Mouse (Mus musculus) cerebellum, postnatal 14 days (tissue): ENCODE data around the gene Srrm1.
"Not testable (repeated sequence)": the region's sequence is repeated elsewhere in the genome, so short reads cannot be mapped to it uniquely, and the experiment has no call there.

Source experiments
- DNase-seq, 2 experiments: peaks; one replicate each; pipeline ENCODE4 v3.0.0; 2021; ENCODE audit warnings: mixed read lengths in 2 of 2

Gene Srrm1

GRCm38 (mm10) chr4:135353066-135353793 is at the start of gene Srrm1:
Gene Srrm1, minus strand, starts transcription at chr4:135353321.
- peak; percentile 99 for DNase-seq

GRCm38 (mm10) chr4:135401881-135402280 is 48.8 kb upstream of the Srrm1 start:
- DNase-seq: no peak

GRCm38 (mm10) chr4:135397991-135398390 is 44.9 kb upstream of the Srrm1 start, which contains the start of gene Ncmap:
Gene Ncmap, minus strand, starts transcription at chr4:135398227.
- no peak for DNase-seq

DNA sequence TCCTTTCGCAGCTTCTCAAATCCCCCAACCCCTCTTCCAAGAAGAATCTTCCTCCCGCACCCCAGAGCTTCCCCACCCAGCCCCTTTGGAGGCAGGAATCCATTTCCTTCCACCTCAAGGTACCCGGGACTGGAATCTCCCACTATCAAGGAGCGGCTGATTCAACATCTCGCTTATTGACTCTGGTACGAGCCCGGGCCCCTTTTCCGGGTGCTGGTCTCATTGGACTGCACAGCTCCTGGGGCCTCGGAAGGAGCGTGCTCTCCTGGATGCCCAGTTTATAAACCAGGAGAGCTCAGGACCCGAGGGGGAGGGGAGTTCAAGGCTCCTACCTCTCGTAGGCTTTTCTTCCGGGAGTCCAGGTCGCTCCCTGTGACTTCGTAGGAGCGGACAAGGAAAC is 44.4 kb upstream of the Srrm1 start:
- DNase-seq: no peak

DNA sequence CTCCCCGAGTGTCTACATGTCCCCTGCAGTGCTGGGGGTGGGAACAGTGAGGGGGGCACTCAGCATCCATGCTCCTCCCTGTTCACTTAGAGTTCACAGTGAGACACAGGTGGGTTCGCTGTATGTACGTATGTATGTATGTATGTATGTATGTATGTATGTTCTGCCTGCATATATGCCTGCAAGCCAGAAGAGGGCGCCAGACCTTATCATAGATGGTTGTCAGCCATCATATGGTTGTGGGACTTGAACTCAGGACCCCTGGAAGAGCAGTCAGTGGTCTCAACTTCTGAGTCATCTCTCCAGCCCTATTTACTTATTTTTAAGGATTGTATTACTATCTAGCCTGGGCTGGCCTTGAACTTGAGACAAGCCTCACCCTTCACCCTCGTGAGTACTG is 43.2 kb upstream of the Srrm1 start:
- no peak for DNase-seq

DNA sequence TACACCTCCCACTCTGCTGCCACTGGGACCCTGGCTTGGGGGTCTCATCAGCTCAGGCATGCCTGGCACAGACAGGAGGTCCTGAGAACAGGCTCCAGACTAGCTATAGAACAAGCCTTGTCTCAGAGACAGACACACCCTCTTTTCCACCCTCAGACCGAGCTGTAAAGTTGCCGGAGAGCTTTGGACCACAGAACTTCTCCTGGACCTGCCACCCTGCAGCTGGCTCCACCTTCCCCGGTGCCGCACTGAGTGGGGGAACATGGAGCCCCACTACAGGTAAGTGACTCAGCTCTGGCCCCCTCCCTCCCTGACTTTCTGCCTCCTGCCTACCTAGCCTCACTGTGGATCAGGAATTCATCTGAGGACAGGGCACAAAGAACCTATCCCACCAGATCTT is 42.3 kb upstream of the Srrm1 start:
- no peak for DNase-seq

DNA sequence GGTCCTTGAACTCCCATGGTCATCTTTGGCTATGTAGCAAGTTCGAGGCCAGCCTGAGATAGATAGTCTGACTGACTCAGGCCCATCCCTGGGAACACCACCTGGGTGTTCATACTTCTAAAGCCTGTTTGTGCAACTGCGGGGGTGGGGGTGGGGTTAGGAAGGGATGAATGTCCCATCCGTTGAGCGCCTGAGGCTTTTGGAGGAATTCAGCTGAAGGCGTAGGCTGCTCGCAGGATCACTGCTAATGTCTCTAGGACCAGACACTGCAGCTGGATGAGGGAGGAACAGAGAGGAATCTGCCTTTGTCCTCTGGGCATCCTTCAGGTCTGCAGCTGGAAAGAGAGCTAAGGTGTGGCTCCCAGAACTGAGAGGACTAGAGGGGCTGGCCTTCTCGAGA is 41.5 kb upstream of the Srrm1 start:
- DNase-seq: no peak

- DNase-seq: no peak
These were observed 40.3 kb upstream of the Srrm1 start for GRCm38 (mm10) chr4:135393381-135393780.

GRCm38 (mm10) chr4:135392801-135393200 is 39.7 kb upstream of the Srrm1 start:
- no peak for DNase-seq

GRCm38 (mm10) chr4:135391014-135391413 is 37.9 kb upstream of the Srrm1 start:
- no peak for DNase-seq

DNA sequence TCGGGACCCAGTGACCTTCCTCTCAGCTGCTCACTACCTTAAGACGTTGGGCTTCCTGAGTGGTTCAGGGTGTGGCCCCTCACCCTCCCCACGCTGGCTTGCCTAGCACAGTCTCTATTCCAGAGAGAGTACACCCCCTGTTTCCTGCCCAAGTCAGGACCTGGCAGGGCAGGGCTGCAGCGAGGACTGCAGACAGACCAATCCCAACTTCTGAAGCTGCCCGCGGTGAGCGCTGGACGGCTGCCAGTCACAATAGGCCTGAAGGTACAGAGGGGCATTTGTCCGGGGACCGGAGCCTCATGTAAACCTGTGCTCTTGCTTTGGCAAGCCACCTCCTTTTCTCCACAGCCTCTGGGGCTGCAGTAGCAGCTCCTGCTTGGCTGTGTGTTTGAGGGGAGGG is 32.5 kb upstream of the Srrm1 start:
- DNase-seq: peak; percentile 27 to 37

DNA sequence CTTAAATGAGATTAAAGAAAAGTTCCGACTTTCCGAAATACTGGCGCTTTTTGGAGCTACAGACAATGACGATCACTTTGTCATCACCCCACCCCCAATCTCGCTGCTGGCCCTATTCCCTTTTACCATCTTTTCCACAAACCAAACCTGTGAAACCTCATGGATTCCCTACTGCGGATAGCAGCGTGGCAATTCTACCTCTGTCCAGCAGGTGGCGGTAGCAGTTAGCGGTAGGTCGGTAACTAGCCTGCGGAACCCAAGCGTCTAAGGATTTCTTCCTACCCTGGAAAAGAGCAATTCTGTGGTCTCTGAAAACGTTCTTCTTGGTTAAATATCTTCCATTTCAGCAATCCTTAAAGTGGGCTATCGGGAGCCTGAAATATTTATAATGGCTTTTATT is 29.2 kb upstream of the Srrm1 start:
- DNase-seq: peak; percentile 88 to 89

DNA sequence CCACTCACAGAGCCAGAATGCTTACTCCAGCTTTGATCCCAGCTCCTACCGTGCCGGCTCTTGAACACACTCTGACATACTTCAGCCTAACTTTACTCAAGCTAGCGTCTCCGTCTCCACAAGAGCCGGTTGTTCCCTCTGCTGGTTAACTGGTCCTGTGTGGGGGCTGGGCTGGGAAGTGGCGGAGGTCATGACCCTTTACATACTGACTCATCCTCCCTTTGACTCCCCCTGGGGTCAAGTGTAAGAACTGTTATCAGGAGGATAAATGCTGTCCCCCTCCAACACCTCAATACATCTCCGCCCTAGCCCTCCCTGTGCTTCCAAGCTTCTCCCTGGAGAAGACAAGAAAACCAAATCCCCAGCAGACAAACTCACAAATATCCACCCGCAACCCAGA is 28.2 kb upstream of the Srrm1 start:
- DNase-seq: no peak

DNA sequence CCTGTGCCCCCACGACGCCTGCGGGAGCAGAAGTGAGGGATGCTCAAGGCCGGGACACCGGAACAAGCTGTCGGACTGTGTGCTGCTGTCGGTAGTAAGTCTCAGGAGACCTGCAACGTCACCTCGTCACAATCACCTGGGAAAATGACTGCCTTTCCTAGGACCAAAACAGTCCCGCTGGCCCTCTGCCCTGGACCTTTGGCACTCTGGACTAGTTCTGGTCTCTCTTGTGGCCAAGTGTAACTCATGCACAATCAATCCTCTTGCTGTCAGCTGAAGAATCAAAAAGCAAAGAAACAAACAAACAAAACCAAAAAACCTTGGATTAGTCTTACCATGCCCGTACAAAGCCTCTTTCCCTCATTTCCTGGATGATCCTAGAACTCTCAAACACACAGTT is 24.1 kb upstream of the Srrm1 start:
- no peak for DNase-seq

DNA sequence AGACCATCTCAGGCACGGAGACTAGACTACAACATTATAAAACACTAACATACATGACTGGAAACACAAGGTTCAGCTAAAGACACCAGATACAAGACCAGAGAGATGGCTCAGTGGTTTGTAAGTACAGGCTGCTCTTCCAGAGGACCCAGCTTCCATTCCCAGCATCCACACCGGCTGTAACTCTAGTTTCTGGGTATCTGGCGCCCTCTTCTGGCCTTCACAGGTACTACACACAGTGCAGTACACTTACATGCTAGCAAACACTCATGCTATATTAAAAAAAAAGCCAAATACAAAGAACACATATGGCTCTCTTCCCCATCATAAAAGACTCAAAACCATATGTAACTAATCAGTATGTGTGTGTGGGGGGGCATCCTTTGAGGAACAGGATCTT is 22.3 kb upstream of the Srrm1 start:
- no peak for DNase-seq

DNA sequence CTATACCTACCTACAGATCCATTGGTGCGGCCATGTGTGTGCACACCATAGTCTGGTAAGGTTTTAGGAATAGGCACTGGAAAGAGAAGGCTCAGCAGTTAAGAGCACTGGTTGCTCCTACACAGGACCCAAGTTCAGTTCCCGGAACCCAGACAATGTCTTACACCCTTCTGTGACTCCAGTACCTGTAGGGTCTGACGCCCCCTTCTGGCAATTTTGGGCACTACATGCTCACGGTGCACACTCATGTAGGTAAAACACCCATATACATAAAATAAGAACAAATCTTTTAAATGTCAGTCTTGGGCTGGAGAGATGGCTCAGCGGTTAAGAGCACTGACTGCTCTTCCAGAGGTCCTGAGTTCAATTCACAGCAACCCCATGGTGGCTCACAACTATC is 20.2 kb upstream of the Srrm1 start:
- DNase-seq: no peak

- DNase-seq: no peak
These were observed 17.3 kb upstream of the Srrm1 start for GRCm38 (mm10) chr4:135370372-135370771.

- no peak for DNase-seq
These were observed 9.7 kb upstream of the Srrm1 start for GRCm38 (mm10) chr4:135362828-135363227.

DNA sequence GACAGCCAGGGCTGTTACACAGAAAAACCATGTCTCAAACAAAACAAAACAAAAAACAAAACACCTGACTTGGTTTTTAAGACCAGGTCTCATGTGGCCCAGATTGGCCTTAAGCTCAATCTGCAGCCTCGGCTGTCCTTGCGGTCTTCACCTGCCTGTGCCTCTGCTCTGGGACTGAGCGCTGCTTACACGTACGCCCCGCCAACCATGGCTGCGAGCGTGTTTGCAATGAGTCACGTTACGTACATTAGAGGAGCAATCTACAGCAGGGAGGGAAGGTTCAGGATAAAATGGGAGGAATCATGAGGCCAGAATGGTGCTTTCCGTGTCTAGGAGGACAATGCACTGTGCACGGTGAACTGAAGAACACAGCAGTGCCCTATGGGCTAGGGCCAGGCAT is 8.6 kb upstream of the Srrm1 start:
- DNase-seq: no peak

- DNase-seq: peak; percentile 54 to 57
These were observed 5.6 kb upstream of the Srrm1 start for GRCm38 (mm10) chr4:135358736-135359135.

DNA sequence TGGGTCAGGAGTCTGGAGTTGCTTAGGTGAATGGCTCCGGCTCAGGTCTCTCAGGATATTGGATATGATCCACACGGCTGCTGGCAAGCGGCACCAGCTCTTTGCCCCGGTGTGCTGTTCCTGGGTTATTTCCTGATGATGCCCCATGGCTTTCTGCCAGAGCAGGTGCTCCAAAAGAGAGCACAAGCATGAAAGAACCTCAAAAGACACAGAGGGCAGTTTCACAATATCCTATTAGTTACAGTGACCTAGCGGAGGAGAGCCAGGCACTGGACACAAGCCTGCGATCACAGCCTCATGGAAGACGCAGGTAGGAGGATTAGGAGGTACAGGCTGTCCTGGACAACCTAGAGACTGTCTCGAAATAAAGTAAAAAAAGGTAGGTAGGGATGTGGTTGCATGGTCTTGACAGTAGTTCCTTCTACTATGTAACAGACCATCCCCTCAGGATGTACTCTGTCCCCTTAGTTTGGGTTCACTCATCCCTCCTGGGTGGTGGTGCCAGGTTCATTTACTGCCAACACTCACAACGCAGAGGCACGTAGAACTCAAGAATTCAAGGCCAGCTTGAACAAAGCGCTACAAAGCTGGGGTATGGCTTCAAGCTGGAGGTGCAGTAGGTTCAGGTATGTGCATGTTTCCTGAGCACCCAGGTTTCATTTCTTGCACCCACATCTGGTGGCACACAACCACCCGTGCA is 4.2 kb upstream of the Srrm1 start:
- no peak for DNase-seq

- no peak for DNase-seq
These were observed 2.9 kb upstream of the Srrm1 start for GRCm38 (mm10) chr4:135355886-135356550.

DNA sequence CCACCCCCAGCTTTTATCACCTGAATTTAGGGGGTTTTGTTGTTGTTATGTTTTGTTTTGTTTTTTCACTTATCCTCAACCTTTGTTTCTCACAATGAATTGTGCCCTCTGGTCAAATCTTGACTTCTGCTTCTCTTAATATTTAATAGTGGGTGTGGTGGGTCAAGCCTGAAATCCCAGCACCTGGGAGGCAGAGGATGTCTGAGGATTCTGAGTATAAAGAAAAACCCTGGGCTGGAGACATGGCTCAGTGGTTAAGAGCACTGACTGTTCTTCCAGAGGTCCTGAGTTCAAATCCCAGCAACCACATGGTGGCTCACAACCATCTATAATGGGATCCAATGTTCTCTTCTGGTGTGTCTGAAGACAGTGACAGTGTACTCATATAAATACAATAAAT is 1.6 kb upstream of the Srrm1 start:
- not testable (repeated sequence) for DNase-seq
